Mouse (Mus musculus) cerebellum, postnatal 4 days (tissue): Measurements from ENCODE around the gene Procr.

Source experiments
- DNase-seq, 2 experiments: peaks; one replicate each; pipeline ENCODE4 v3.0.0; 2022; ENCODE audit warnings: low spot score in 2 of 2, mixed read lengths in 1 of 2

Procr gene

DNA sequence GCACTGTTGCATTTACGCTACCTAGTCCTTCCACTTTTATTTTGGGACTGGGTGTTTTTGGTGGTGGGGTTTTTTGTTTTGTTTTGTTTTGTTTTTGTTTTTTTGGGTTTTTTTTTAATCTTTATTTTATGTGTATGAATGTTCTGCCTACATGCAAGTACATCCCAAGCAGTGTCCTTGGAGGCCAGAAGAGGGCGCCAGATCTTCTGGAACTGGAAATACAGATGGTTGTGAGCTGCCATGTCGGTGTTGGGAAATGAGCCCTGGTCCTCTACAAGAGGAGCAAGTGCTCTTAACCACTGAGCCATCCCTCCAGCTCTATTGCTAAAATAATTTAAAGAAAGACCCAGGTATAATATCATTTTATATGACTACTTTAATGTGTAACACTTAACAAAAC, 51.8 kb downstream of the Procr start:
- DNase-seq: no peak

DNA sequence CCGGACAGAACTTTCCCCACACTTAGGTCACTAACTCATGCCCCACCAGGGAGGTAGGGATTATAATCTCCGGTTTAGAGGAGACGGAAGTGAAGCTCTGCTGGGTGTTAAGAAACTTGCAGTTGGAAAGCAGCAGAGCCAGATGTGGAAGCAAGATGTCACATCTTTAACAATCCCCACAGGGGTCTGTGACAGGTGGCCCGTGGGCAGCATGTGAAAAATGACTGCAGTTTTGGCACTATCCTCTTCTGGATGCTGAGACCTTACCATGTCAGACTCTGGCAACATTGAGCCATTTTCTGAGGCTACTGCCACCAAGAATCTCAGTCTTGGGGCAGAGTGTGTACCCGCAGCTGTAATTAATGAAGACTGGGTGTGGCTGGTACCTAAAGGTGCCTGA, 53.1 kb downstream of the Procr start:
- no peak for DNase-seq
